Mouse (Mus musculus): Measurements from ENCODE around the gene Wdr6. TPM values are rescaled to one million over a fixed set of nuclear protein-coding genes. Genes with fewer than 3 reads are reported as not detected.
"Not testable (repeated sequence)": the region's sequence is repeated elsewhere in the genome, so short reads cannot be mapped to it uniquely, and the experiment has no call there.

Wdr6 gene
- polyA plus RNA-seq (2016; fragmentation: Nextera tagmentation; extraction: Ambion mirVana) = 237 TPM in 2 replicates

DNA sequence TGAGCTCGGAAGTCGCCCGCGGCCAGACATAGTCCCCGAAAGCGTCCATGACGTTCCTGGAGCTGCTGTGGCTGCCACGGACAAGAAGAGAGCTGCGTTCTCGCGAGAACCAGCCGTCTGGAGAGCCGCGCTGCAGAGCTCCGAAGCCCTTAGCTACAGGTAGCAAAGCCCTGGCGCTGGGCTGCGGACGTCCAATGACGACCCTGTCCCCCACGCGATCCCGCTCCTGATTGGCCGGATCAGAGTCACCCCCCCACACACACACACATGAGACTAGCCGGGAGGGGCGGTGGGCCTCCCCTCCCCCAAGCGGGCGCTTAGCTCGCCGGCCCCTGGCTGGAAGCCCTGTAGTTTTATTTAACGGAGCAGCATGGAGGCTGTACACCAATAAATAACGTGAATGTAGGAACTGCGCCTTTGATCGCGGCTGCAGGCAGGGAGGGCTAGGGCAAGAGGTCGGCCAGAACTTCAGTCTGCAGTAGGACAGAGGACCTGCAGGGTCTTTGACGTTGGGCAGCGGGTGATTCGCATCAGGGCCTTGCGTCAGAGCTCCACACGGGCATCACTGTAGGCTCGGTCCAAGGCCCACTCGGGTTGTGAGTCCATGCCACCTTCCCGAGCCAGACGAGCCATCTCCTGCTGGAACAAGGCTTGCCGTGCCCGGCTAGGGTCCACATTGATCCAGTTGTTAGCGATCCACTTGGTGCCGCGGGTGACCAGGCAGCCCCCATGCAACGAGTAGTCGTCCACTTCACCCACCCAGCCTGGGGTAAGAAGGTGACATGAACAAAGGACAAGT lies at the start of gene Wdr6:
Wdr6 (minus strand) TSS at position 195 of the 799 bp plus-strand sequence.
- ATAC-seq (ENCODE audit: insufficient number of reproducible peaks, insufficient read depth, low FRiP score, low TSS enrichment, low read depth) = peak; percentile 96
- peak within 1 kb of the TSS; percentile 90 for H3K4me2 ChIP-seq
- H3K27ac ChIP-seq = peak within 1 kb of the TSS; percentile 97
- H3K36me3 ChIP-seq = peaks cover 40% of the 10 kb centered on the region
- no peaks in the 10 kb centered on the region for H3K27me3 ChIP-seq
- 5% methylated on average over 51 of the region's 51 CpGs for WGBS
- peaks cover 52% of the 10 kb centered on the region for H3K4me1 ChIP-seq (replicated peaks)
- H3K4me3 ChIP-seq (replicated peaks) = peak within 1 kb of the TSS; percentile 86
- H3K9ac ChIP-seq (replicated peaks) = peak within 1 kb of the TSS; percentile 95
- H3K9me3 ChIP-seq = no peaks in the 10 kb centered on the region

DNA sequence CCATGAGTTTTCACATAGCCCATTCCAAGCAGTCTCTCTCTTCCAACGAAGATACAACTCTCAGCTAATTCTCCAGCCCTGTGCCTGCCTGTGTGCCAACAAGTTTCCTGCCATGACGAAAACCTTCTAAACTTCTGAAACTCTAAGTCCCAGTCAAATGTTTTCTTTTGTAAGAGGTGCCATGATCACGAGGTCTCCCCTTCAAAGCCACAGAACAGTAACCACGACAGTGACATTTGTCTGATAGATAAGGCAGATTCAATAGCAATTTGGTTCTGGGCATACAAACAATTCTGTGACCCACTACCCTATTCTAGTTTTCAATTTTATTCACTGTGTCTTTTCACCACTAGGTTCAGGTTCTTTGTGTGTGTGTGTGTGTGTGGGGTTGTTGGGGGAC lies 49.6 kb upstream of the Wdr6 start:
- Histone ChIP-seq H3K4me2 (no peak overlapping the region), H3K27me3 (no peaks in the 10 kb centered on the region), H3K9ac (replicated peaks) (no peak overlapping the region), H3K4me1 (replicated peaks) (no peaks in the 10 kb centered on the region), H3K27ac (no peak overlapping the region), H3K4me3 (replicated peaks) (no peak overlapping the region), H3K9me3 (no peaks in the 10 kb centered on the region), H3K36me3 (peaks cover 26% of the 10 kb centered on the region)
- WGBS = 85% methylated on average over 4 of the region's 4 CpGs
- no peak for ATAC-seq (ENCODE audit: insufficient number of reproducible peaks, insufficient read depth, low FRiP score, low TSS enrichment, low read depth)

DNA sequence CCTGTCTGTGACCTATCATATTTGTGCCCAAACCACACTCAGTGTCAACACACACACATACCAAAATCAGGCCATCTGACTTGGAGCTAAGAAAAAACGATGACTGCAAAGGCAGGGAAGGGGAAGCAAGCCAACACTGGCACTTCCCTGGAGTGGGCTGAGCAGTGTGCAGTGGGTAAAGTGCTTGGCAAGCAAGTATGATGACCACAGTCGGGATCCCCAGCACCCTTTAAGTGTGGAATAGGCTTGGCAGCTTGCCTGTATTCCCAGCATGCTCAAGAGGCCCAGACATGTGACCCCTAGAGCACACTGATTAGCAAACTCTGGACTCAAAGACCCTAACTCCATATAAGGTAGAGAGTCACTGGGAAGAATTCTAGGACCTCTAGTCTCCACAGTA lies 48.0 kb upstream of the Wdr6 start:
- no peaks in the 10 kb centered on the region for H3K27me3 ChIP-seq
- H3K4me2 ChIP-seq = no peak overlapping the region
- 77% methylated on average over 2 of the region's 2 CpGs for WGBS
- no peak overlapping the region for H3K9ac ChIP-seq (replicated peaks)
- no peaks in the 10 kb centered on the region for H3K9me3 ChIP-seq
- ATAC-seq (ENCODE audit: insufficient number of reproducible peaks, insufficient read depth, low FRiP score, low TSS enrichment, low read depth) = no peak
- H3K4me3 ChIP-seq (replicated peaks) = no peak overlapping the region
- no peak overlapping the region for H3K27ac ChIP-seq
- H3K4me1 ChIP-seq (replicated peaks) = no peaks in the 10 kb centered on the region
- peaks cover 28% of the 10 kb centered on the region for H3K36me3 ChIP-seq

DNA sequence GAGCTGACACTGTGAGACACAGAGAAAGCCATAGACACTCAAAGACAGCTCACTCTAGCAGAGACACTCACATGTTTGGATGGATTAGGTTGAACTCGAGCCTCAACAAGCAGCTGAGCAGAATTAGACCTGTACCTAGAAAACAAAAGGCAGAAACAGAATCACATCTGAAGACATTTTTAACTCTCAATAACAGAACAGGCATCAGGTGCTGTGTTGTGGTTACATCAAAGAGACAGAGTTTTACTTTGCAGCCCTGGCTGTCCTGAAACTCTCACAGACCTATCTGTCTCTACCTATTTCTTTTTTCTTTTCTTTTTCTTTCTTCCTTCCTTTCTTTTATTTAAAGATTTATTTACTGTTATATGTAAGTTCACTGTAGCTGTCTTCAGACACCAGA lies 38.8 kb upstream of the Wdr6 start:
- H3K27me3 ChIP-seq = no peaks in the 10 kb centered on the region
- H3K27ac ChIP-seq = no peak overlapping the region
- H3K4me2 ChIP-seq = no peak overlapping the region
- 90% methylated on average over 1 of the region's 1 CpGs for WGBS
- no peaks in the 10 kb centered on the region for H3K4me1 ChIP-seq (replicated peaks)
- ATAC-seq (ENCODE audit: insufficient number of reproducible peaks, insufficient read depth, low FRiP score, low TSS enrichment, low read depth) = no peak
- no peak overlapping the region for H3K9ac ChIP-seq (replicated peaks)
- H3K4me3 ChIP-seq (replicated peaks) = no peak overlapping the region
- H3K36me3 ChIP-seq = peaks cover 80% of the 10 kb centered on the region
- H3K9me3 ChIP-seq = no peaks in the 10 kb centered on the region

DNA sequence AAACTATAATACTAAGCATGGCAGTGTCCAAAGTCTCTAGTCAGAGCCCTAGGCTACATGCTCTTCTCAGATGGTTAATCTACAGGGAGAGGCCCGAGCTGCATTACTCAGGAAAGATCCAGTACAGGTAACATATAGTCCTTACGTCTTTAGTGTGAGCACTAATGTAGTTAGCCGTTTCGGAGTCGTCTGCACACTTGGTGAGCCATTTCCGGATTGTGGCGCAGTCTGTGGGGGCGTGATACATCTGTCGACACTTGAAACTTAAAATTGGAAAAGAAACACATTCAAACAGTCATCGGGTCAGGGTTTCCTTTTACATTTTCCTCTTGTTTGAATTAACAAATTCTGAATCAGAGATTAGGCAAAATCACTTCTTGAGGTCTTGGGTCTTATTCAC lies 32.9 kb upstream of the Wdr6 start:
- H3K36me3 ChIP-seq = peaks cover 99% of the 10 kb centered on the region
- no peak overlapping the region for H3K4me2 ChIP-seq
- H3K27me3 ChIP-seq = no peaks in the 10 kb centered on the region
- 94% methylated on average over 10 of the region's 10 CpGs for WGBS
- no peak overlapping the region for H3K4me3 ChIP-seq (replicated peaks)
- H3K4me1 ChIP-seq (replicated peaks) = no peaks in the 10 kb centered on the region
- ATAC-seq (ENCODE audit: insufficient number of reproducible peaks, insufficient read depth, low FRiP score, low TSS enrichment, low read depth) = no peak
- H3K27ac ChIP-seq = no peak overlapping the region
- H3K9ac ChIP-seq (replicated peaks) = no peak overlapping the region
- H3K9me3 ChIP-seq = no peaks in the 10 kb centered on the region

DNA sequence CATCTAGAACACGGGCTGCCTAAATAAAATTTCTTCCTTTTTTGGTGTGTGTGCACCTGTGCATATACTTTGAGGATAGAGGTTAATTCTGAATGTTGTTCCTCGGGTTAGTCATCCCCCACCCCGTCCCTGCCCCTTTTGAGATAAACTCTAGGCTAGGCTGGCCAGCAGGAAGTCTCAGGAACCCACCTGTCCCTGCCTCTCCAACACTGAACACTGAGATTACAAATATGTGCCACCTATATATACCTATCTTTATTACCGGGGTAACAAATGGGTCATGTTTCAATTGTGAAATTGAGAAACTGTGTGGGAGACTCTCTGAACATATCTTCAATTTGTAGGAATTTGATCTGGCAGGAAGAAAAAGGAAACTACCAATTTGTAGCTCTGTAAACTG lies 30.4 kb upstream of the Wdr6 start:
- Histone ChIP-seq H3K4me2 (no peak overlapping the region), H3K9ac (replicated peaks) (no peak overlapping the region), H3K27me3 (no peaks in the 10 kb centered on the region), H3K36me3 (peaks cover 98% of the 10 kb centered on the region), H3K4me1 (replicated peaks) (peaks cover 4% of the 10 kb centered on the region), H3K4me3 (replicated peaks) (no peak overlapping the region), H3K9me3 (no peaks in the 10 kb centered on the region), H3K27ac (no peak overlapping the region)
- ATAC-seq (ENCODE audit: insufficient number of reproducible peaks, insufficient read depth, low FRiP score, low TSS enrichment, low read depth) = no peak
- 89% methylated on average over 4 of the region's 4 CpGs for WGBS

DNA sequence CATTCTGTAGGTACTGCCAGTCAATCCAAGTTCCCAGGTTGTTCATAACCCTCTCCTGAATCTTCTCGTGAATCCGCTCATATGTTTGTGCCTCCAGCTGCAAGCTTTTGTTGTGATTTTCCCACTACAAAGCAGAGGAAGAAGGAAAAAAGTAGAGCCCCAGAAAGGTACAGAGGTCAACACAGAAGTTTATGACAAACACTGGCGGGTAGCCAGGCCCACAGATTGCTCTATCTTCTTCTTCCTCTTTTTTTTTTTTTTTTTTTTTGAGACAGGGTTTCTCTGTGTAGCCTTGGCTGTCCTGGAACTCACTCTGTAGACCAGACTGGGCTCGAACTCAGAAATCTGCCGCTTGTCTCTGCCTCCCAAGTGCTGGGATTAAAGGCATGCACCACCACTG lies 29.4 kb upstream of the Wdr6 start:
- not testable (repeated sequence) for H3K4me1 ChIP-seq (replicated peaks); H3K4me3 ChIP-seq (replicated peaks); H3K27ac ChIP-seq; H3K9me3 ChIP-seq; H3K4me2 ChIP-seq; H3K27me3 ChIP-seq; ATAC-seq (ENCODE audit: insufficient number of reproducible peaks, insufficient read depth, low FRiP score, low TSS enrichment, low read depth); H3K9ac ChIP-seq (replicated peaks)
- peaks cover 98% of the 10 kb centered on the region for H3K36me3 ChIP-seq
- WGBS = 94% methylated on average over 5 of the region's 5 CpGs

DNA sequence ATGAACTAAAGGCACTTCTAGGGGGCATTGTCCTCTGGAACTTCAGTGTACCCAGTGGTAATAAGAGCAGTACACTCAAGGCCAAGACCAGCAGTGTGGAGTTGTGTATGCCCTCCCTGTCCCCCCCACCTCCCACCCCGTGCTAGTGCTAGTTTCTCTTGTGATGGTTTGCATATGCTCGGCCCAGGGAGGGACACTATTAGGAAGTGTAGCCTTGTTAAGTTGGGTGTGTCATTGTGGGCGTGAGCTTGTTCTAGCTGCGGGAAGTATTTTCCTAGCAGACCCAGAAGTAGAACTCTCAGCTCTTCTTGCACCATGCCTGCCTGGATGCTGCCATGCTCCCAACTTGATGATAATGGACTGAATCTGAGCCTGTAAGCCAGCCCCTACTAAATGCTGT lies 23.4 kb upstream of the Wdr6 start:
- Histone ChIP-seq H3K36me3 (peaks cover 45% of the 10 kb centered on the region), H3K9ac (replicated peaks) (no peak overlapping the region), H3K4me2 (no peak overlapping the region), H3K4me1 (replicated peaks) (peaks cover 10% of the 10 kb centered on the region), H3K4me3 (replicated peaks) (no peak overlapping the region), H3K27ac (no peak overlapping the region), H3K9me3 (no peaks in the 10 kb centered on the region), H3K27me3 (no peaks in the 10 kb centered on the region)
- no peak for ATAC-seq (ENCODE audit: insufficient number of reproducible peaks, insufficient read depth, low FRiP score, low TSS enrichment, low read depth)
- 84% methylated on average over 4 of the region's 4 CpGs for WGBS

DNA sequence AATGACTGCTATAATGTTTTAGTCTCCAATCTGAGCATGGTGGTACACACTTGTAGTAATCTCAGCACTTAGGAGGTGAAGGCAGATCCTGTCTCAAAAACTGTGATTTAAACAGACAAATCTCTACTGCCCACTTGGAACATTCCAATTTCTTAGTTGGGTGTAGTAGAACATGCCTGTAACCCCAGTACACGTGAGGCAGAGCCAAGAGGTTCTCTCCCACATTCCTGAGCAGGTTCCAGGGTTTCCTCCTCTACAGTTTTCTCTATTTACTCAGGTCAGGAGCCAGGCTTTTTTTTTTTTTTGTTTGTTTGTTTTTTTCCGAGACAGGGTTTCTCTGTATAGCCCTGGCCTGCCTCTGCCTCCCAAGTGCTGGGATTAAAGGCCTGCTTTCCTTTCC lies 21.5 kb upstream of the Wdr6 start:
- WGBS = 72% methylated on average over 2 of the region's 2 CpGs
- H3K4me1 ChIP-seq (replicated peaks) = peaks cover 18% of the 10 kb centered on the region

DNA sequence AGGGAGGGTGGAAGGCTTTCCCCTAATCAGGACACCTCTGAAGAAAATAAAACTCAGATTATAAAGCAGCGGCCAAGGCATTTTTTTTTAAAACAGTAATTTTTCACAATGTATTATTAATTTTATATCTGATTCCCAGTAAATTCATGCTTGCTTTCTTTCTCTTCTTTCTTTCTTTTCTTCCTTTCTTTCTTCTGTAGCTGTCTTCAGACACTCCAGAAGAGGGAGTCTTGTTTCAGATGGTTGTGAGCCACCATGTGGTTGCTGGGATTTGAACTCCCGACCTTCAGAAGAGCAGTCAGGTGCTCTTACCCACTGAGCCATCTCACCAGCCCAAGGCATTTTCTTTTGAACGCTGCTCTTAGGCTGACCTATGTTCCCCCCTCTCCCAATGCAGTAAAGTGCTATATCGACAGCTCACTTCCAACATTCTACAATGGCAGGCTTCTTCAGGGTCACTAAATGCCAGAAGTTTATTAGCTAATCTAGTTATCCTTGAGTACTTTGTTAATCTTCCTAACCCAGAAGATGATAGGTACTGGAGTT lies 20.6 kb upstream of the Wdr6 start:
- ATAC-seq (ENCODE audit: insufficient number of reproducible peaks, insufficient read depth, low FRiP score, low TSS enrichment, low read depth) = no peak

More for the DNA sequence above, 21.5 kb upstream of the Wdr6 start:
- Histone ChIP-seq H3K4me3 (replicated peaks) (no peak overlapping the region), H3K9ac (replicated peaks) (no peak overlapping the region), H3K4me2 (no peak overlapping the region), H3K27ac (no peak overlapping the region), H3K9me3 (no peaks in the 10 kb centered on the region), H3K36me3 (peaks cover 27% of the 10 kb centered on the region), H3K27me3 (no peaks in the 10 kb centered on the region)
- no peak for ATAC-seq (ENCODE audit: insufficient number of reproducible peaks, insufficient read depth, low FRiP score, low TSS enrichment, low read depth)

DNA sequence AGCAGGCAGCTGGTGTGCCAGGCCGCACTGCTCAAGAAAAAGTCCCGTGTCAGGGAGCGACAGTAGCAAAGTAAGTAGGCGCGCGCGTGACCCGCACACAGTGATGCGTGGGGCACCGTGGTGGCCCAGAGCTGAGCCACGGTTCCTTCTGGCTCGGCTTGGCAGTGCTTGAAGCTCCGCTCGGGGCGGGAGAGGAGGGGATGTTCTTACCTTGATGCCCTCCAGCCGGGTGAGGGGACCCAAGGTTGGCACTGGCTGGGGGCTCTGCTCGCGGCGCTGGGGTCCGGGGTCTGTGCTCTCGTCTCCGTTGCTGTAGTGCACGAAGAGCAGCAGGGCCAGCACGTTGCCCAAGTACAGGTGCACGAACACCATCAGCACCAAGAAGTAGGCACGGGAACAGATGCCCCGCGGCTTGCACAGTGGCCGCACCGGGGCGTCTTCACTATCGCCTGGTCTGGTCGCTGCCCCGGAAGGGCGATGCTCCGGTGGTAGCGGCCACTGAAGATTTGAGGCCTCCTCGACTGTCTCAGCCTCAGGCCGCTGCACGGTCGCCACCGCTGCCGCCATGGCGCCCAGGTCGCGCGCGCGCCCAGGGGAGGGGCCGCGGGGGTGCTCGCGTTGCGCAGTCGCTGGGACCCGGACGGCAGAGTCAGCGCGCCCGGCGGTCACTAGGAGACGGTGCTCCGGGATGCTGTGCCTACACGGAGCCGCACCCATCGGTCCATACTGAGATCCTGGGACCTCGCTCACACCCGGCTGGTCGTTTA lies 18.6 kb upstream of the Wdr6 start, which contains the start of gene P4htm:
P4htm (minus strand) TSS at position 670 of the 767 bp plus-strand sequence.
- 3% methylated on average over 69 of the region's 69 CpGs for WGBS

More for the DNA sequence above, 20.6 kb upstream of the Wdr6 start:
- Histone ChIP-seq H3K4me2 (no peak overlapping the region), H3K4me1 (replicated peaks) (peaks cover 14% of the 10 kb centered on the region), H3K9me3 (no peaks in the 10 kb centered on the region), H3K4me3 (replicated peaks) (no peak overlapping the region), H3K27me3 (no peaks in the 10 kb centered on the region), H3K36me3 (peaks cover 18% of the 10 kb centered on the region), H3K9ac (replicated peaks) (no peak overlapping the region), H3K27ac (no peak overlapping the region)
- WGBS = 81% methylated on average over 4 of the region's 4 CpGs

More for the DNA sequence above, 18.6 kb upstream of the Wdr6 start, which contains the start of gene P4htm:
- Histone ChIP-seq H3K27ac (no peak within 1 kb of the TSS; the same call in 1 of the 2 replicates), H3K4me1 (replicated peaks) (peaks cover 14% of the 10 kb centered on the region), H3K36me3 (peaks cover 4% of the 10 kb centered on the region; the same call in 1 of the 2 replicates), H3K4me2 (peak within 1 kb of the TSS; percentile 89), H3K27me3 (no peaks in the 10 kb centered on the region), H3K9me3 (no peaks in the 10 kb centered on the region), H3K9ac (replicated peaks) (peak within 1 kb of the TSS; percentile 73), H3K4me3 (replicated peaks) (peak within 1 kb of the TSS; percentile 70)
- peak; percentile 78 for ATAC-seq (ENCODE audit: insufficient number of reproducible peaks, insufficient read depth, low FRiP score, low TSS enrichment, low read depth)

Data from limb, embryonic 12.5 days (tissue).